Comparison of ENCODE assay signal across 13 mouse cellular contexts in genomic region chr12:80017376-80017929, GRCm38 (mm10).
DNase-seq lines count a peak whose midpoint lies in the region; ATAC-seq and TF ChIP-seq lines count a peak whose summit lies in the region.
"Had no signal": no experiment of that assay in that cellular context is flagged by ENCODE, and none has a peak within 500 bp of the region (broad histone marks: within the 10 kb centered on the region; RNA-seq: fewer than 3 reads in every experiment).

No protein-coding gene starts in this region.

- no peaks in the 10 kb centered on the region for H3K79me2 ChIP-seq in heart, adult 2 months (replicated peaks; ENCODE audit: control insufficient read depth, insufficient read depth, low read length)

- ATAC-seq in kidney, postnatal 0 days (replicated peaks; ENCODE audit: low FRiP score, low read depth): no peak
- no peak for ATAC-seq in embryonic facial prominence, embryonic 14.5 days (ENCODE audit: low read depth)
- ATAC-seq: forebrain, embryonic 15.5 days had no signal

- no peak overlapping the region for H3K9ac ChIP-seq in heart, adult 2 months (ENCODE audit: low read depth, low read length)
- no peak overlapping the region for H3K9ac ChIP-seq in kidney, postnatal 0 days (ENCODE audit: low read depth, low read length)
- H3K9ac ChIP-seq in embryonic facial prominence, embryonic 14.5 days (ENCODE audit: low read depth, low read length): no peak overlapping the region
- H3K9ac ChIP-seq: forebrain, embryonic 15.5 days had no signal

- no peaks in the 10 kb centered on the region for H3K9me3 ChIP-seq in kidney, postnatal 0 days (replicated peaks; ENCODE audit: low read length)
- no peaks in the 10 kb centered on the region for H3K9me3 ChIP-seq in embryonic facial prominence, embryonic 14.5 days (ENCODE audit: control insufficient read depth, low read length)
- H3K9me3 ChIP-seq: forebrain, embryonic 15.5 days had no signal

- no peak for TF ChIP-seq CTCF in heart, adult 2 months (IDR thresholded peaks at IDR 0.05)
- TF ChIP-seq CTCF in kidney, postnatal 0 days (IDR thresholded peaks at IDR 0.05; ENCODE audit: low read depth): no peak

- WGBS in heart, adult 2 months: 78% methylated on average over 8 of the region's 8 CpGs
- WGBS in kidney, postnatal 0 days: 64% methylated on average over 8 of the region's 8 CpGs
- WGBS in embryonic facial prominence, embryonic 14.5 days: 72% methylated on average over 8 of the region's 8 CpGs

- no peak for TF ChIP-seq EP300 in heart, adult 2 months (IDR thresholded peaks at IDR 0.05; ENCODE audit: insufficient read depth, low read depth, low read length)

- H3K4me1 ChIP-seq in heart, adult 2 months (ENCODE audit: control insufficient read depth, insufficient read depth, low read length): peaks cover 18% of the 10 kb centered on the region
- peaks cover 35% of the 10 kb centered on the region for H3K4me1 ChIP-seq in kidney, postnatal 0 days (replicated peaks; ENCODE audit: insufficient read depth, low read length)
- peaks cover 66% of the 10 kb centered on the region for H3K4me1 ChIP-seq in embryonic facial prominence, embryonic 14.5 days (ENCODE audit: control insufficient read depth, insufficient read depth, low read length)

- no peak for DNase-seq in heart, adult 2 months
- no peak for DNase-seq in heart, adult 8-10 months (ENCODE audit: low spot score)
- no peak for DNase-seq in kidney, postnatal 0 days (ENCODE audit: low spot score)
- DNase-seq in kidney, adult 9 months: no peak
- no peak for DNase-seq in embryonic facial prominence, embryonic 14.5 days (ENCODE audit: low spot score)
- peak; percentile 9 for DNase-seq in naive thymus-derived CD4-positive, alpha-beta T cell, adult 2 months (ENCODE audit: low read depth)
- DNase-seq in spleen, postnatal 36 days (ENCODE audit: low spot score in 2 of 2): no peak
- no peak for DNase-seq in urinary bladder, postnatal 25 days (ENCODE audit: low spot score)
- DNase-seq: cerebellum, adult 9-11 months; kidney, postnatal 25 days; layer of hippocampus, postnatal 36 days; liver had no signal

- H3K4me3 ChIP-seq in heart, adult 2 months: no peak overlapping the region
- H3K4me3 ChIP-seq in kidney, postnatal 0 days (replicated peaks; ENCODE audit: low read depth, low read length): no peak overlapping the region
- H3K4me3 ChIP-seq in embryonic facial prominence, embryonic 14.5 days (ENCODE audit: low read depth, low read length): no peak overlapping the region
- H3K4me3 ChIP-seq: forebrain, embryonic 15.5 days had no signal

- peak overlapping the region; percentile 32 for H3K27ac ChIP-seq in heart, adult 2 months
- H3K27ac ChIP-seq in kidney, postnatal 0 days: 0 out of 2 replicates have a peak overlapping the region, but pooled peaks have one; percentile 66
- peak overlapping the region; percentile 8; the same call in 1 of the 2 replicates for H3K27ac ChIP-seq in embryonic facial prominence, embryonic 14.5 days (replicated peaks; ENCODE audit: low read depth, low read length)
- H3K27ac ChIP-seq: forebrain, embryonic 15.5 days had no signal

- H3K36me3 ChIP-seq in heart, adult 2 months (ENCODE audit: control insufficient read depth, insufficient read depth, low read length): no peaks in the 10 kb centered on the region
- no peaks in the 10 kb centered on the region for H3K36me3 ChIP-seq in kidney, postnatal 0 days (ENCODE audit: insufficient read depth, low read length)
- H3K36me3 ChIP-seq in embryonic facial prominence, embryonic 14.5 days (ENCODE audit: control insufficient read depth, insufficient read depth, low read length): no peaks in the 10 kb centered on the region
- H3K36me3 ChIP-seq: forebrain, embryonic 15.5 days had no signal

- intact Hi-C loops in heart, adult 2 months (cut with DNase I): no loop called here

- H3K4me2 ChIP-seq in kidney, postnatal 0 days (ENCODE audit: low read length): no peak overlapping the region
- no peak overlapping the region for H3K4me2 ChIP-seq in embryonic facial prominence, embryonic 14.5 days (ENCODE audit: low read depth, low read length)
- H3K4me2 ChIP-seq: forebrain, embryonic 15.5 days had no signal

- no peaks in the 10 kb centered on the region for H3K27me3 ChIP-seq in heart, adult 2 months (ENCODE audit: control insufficient read depth, insufficient read depth, low read length)
- no peaks in the 10 kb centered on the region for H3K27me3 ChIP-seq in kidney, postnatal 0 days (ENCODE audit: insufficient read depth, low read length)
- H3K27me3 ChIP-seq in embryonic facial prominence, embryonic 14.5 days (replicated peaks; ENCODE audit: control insufficient read depth, insufficient read depth, low read length): no peaks in the 10 kb centered on the region
- H3K27me3 ChIP-seq: forebrain, embryonic 15.5 days had no signal

- no peak for TF ChIP-seq POLR2A in heart, adult 2 months (IDR thresholded peaks at IDR 0.05; ENCODE audit: insufficient read depth, low read depth, low read length)

Comparison
In these comparisons a context has a peak if more than half of its experiments do, and no peak if none do; other contexts are left out.
1. H3K27ac ChIP-seq: peak in every context shown above with its lines; median percentile 66 in kidney, postnatal 0 days; 32 in heart, adult 2 months; 8 in embryonic facial prominence, embryonic 14.5 days.